Mouse (Mus musculus) thymus, adult 2 months (tissue): ENCODE measurements around the gene Olfr420.

Source experiments
- CTCF ChIP-seq: fragments of 200-500 bp; IDR thresholded peaks from 2 replicates; pipeline ENCODE4 v1.5.1; 2012; ENCODE audit warnings: mild to moderate bottlenecking, control low read depth, low read length, moderate library complexity, borderline replicate concordance; ENCODE audit not compliant: control insufficient read depth, poor library complexity, insufficient read depth; ENCODE audit errors: extremely low read depth
- POLR2A ChIP-seq: fragments of 200-500 bp; IDR thresholded peaks from 2 replicates; pipeline ENCODE4 v1.6.1; 2012; ENCODE audit warnings: mild to moderate bottlenecking, low read length, control low read depth, moderate library complexity; ENCODE audit not compliant: control insufficient read depth, poor library complexity, insufficient read depth; ENCODE audit errors: extremely low read depth

GRCm38 (mm10) chr1:174159095-174159494 is 3.7 kb downstream of the Olfr420 start:
- TF ChIP-seq CTCF (no peak), POLR2A (no peak)
